Mouse (Mus musculus): ENCODE measurements around the gene Casz1. TPM values are rescaled to one million over a fixed set of nuclear protein-coding genes. Genes with fewer than 3 reads are reported as not detected.

Casz1 gene
- total and polyA plus RNA-seq, 3 experiments: 0.02 to 0.27 TPM; not detected in 1

- H3K9me3 ChIP-seq (replicated peaks): no peaks in the 10 kb centered on the region
- TF ChIP-seq TAL1 (conservative IDR thresholded peaks at IDR 0.05; ENCODE audit: low read depth, low read length) (no peak), GATA1 (IDR thresholded peaks at IDR 0.05; ENCODE audit: borderline replicate concordance, low read length) (no peak), POLR2AphosphoS5 (IDR thresholded peaks at IDR 0.05; ENCODE audit: insufficient replicate concordance, low read depth, low read length) (no peak), GATA2 (IDR thresholded peaks at IDR 0.05; ENCODE audit: borderline replicate concordance, low read depth, low read length) (no peak), CTCF (IDR thresholded peaks at IDR 0.05; ENCODE audit: low read depth, low read length) (no peak)
- H3K27me3 ChIP-seq (ENCODE audit: insufficient read depth, low read length): peaks cover 16% of the 10 kb centered on the region
- DNase-seq (ENCODE audit: low spot score): no peak
- H3K4me3 ChIP-seq (ENCODE audit: low read depth, low read length): no peak overlapping the region
- no peak for ATAC-seq (ENCODE audit: extremely low read depth, insufficient number of reproducible peaks, low FRiP score, poor library complexity, severe bottlenecking)
- no peaks in the 10 kb centered on the region for H3K4me1 ChIP-seq (ENCODE audit: insufficient read depth, low read depth, low read length)
- no peaks in the 10 kb centered on the region for H3K36me3 ChIP-seq (replicated peaks)
These were observed 38.1 kb downstream of the Casz1 start for GRCm38 (mm10) chr4:148842302-148842701.

- no peaks in the 10 kb centered on the region for H3K36me3 ChIP-seq (replicated peaks)
- DNase-seq (ENCODE audit: low spot score) (no peak), ATAC-seq (ENCODE audit: extremely low read depth, insufficient number of reproducible peaks, low FRiP score, poor library complexity, severe bottlenecking) (no peak)
- H3K9me3 ChIP-seq (replicated peaks): no peaks in the 10 kb centered on the region
- no peaks in the 10 kb centered on the region for H3K4me1 ChIP-seq (ENCODE audit: insufficient read depth, low read depth, low read length)
- H3K27me3 ChIP-seq (ENCODE audit: insufficient read depth, low read length): peaks cover 13% of the 10 kb centered on the region
- H3K4me3 ChIP-seq (ENCODE audit: low read depth, low read length): no peak overlapping the region
- no peak for TF ChIP-seq CTCF (IDR thresholded peaks at IDR 0.05; ENCODE audit: low read depth, low read length)
- no peak for TF ChIP-seq GATA2 (IDR thresholded peaks at IDR 0.05; ENCODE audit: borderline replicate concordance, low read depth, low read length)
- no peak for TF ChIP-seq GATA1 (IDR thresholded peaks at IDR 0.05; ENCODE audit: borderline replicate concordance, low read length)
- no peak for TF ChIP-seq TAL1 (conservative IDR thresholded peaks at IDR 0.05; ENCODE audit: low read depth, low read length)
- TF ChIP-seq POLR2AphosphoS5 (IDR thresholded peaks at IDR 0.05; ENCODE audit: insufficient replicate concordance, low read depth, low read length): no peak
These were observed 40.7 kb downstream of the Casz1 start for GRCm38 (mm10) chr4:148844921-148845320.

- DNase-seq (ENCODE audit: low spot score): no peak
- TF ChIP-seq GATA2 (IDR thresholded peaks at IDR 0.05; ENCODE audit: borderline replicate concordance, low read depth, low read length) (no peak), CTCF (IDR thresholded peaks at IDR 0.05; ENCODE audit: low read depth, low read length) (no peak), GATA1 (IDR thresholded peaks at IDR 0.05; ENCODE audit: borderline replicate concordance, low read length) (no peak), TAL1 (conservative IDR thresholded peaks at IDR 0.05; ENCODE audit: low read depth, low read length) (no peak), POLR2AphosphoS5 (IDR thresholded peaks at IDR 0.05; ENCODE audit: insufficient replicate concordance, low read depth, low read length) (no peak)
- H3K4me3 ChIP-seq (ENCODE audit: low read depth, low read length): no peak overlapping the region
- peaks cover 10% of the 10 kb centered on the region for H3K27me3 ChIP-seq (ENCODE audit: insufficient read depth, low read length)
- ATAC-seq (ENCODE audit: extremely low read depth, insufficient number of reproducible peaks, low FRiP score, poor library complexity, severe bottlenecking): no peak; the same call in 1 of the 2 replicates
- no peaks in the 10 kb centered on the region for H3K9me3 ChIP-seq (replicated peaks)
- no peaks in the 10 kb centered on the region for H3K4me1 ChIP-seq (ENCODE audit: insufficient read depth, low read depth, low read length)
- no peaks in the 10 kb centered on the region for H3K36me3 ChIP-seq (replicated peaks)
These were observed 42.0 kb downstream of the Casz1 start for GRCm38 (mm10) chr4:148846203-148846602.

- no peak for DNase-seq (ENCODE audit: low spot score)
- Histone ChIP-seq H3K27me3 (ENCODE audit: insufficient read depth, low read length) (peaks cover 8% of the 10 kb centered on the region), H3K4me1 (ENCODE audit: insufficient read depth, low read depth, low read length) (no peaks in the 10 kb centered on the region), H3K4me3 (ENCODE audit: low read depth, low read length) (no peak overlapping the region), H3K36me3 (replicated peaks) (no peaks in the 10 kb centered on the region), H3K9me3 (replicated peaks) (no peaks in the 10 kb centered on the region)
- TF ChIP-seq POLR2AphosphoS5 (IDR thresholded peaks at IDR 0.05; ENCODE audit: insufficient replicate concordance, low read depth, low read length) (no peak), GATA1 (IDR thresholded peaks at IDR 0.05; ENCODE audit: borderline replicate concordance, low read length) (no peak), GATA2 (IDR thresholded peaks at IDR 0.05; ENCODE audit: borderline replicate concordance, low read depth, low read length) (no peak), CTCF (IDR thresholded peaks at IDR 0.05; ENCODE audit: low read depth, low read length) (no peak), TAL1 (conservative IDR thresholded peaks at IDR 0.05; ENCODE audit: low read depth, low read length) (no peak)
- ATAC-seq (ENCODE audit: extremely low read depth, insufficient number of reproducible peaks, low FRiP score, poor library complexity, severe bottlenecking): no peak
These were observed 42.5 kb downstream of the Casz1 start for GRCm38 (mm10) chr4:148846724-148847123.

GRCm38 (mm10) chr4:148847636-148848035, 43.4 kb downstream of the Casz1 start:
- peaks cover 10% of the 10 kb centered on the region for H3K27me3 ChIP-seq (ENCODE audit: insufficient read depth, low read length)
- no peaks in the 10 kb centered on the region for H3K36me3 ChIP-seq (replicated peaks)
- H3K4me1 ChIP-seq (ENCODE audit: insufficient read depth, low read depth, low read length): no peaks in the 10 kb centered on the region
- TF ChIP-seq GATA2 (IDR thresholded peaks at IDR 0.05; ENCODE audit: borderline replicate concordance, low read depth, low read length) (no peak), POLR2AphosphoS5 (IDR thresholded peaks at IDR 0.05; ENCODE audit: insufficient replicate concordance, low read depth, low read length) (no peak)
- DNase-seq (ENCODE audit: low spot score) (no peak), ATAC-seq (ENCODE audit: extremely low read depth, insufficient number of reproducible peaks, low FRiP score, poor library complexity, severe bottlenecking) (no peak)
- no peaks in the 10 kb centered on the region for H3K9me3 ChIP-seq (replicated peaks)
- H3K4me3 ChIP-seq (ENCODE audit: low read depth, low read length): no peak overlapping the region

GRCm38 (mm10) chr4:148849437-148849836, 45.2 kb downstream of the Casz1 start:
- peaks cover 8% of the 10 kb centered on the region for H3K27me3 ChIP-seq (ENCODE audit: insufficient read depth, low read length)
- no peaks in the 10 kb centered on the region for H3K9me3 ChIP-seq (replicated peaks)
- H3K4me1 ChIP-seq (ENCODE audit: insufficient read depth, low read depth, low read length): no peaks in the 10 kb centered on the region
- TF ChIP-seq POLR2AphosphoS5 (IDR thresholded peaks at IDR 0.05; ENCODE audit: insufficient replicate concordance, low read depth, low read length) (no peak), GATA2 (IDR thresholded peaks at IDR 0.05; ENCODE audit: borderline replicate concordance, low read depth, low read length) (no peak), CTCF (IDR thresholded peaks at IDR 0.05; ENCODE audit: low read depth, low read length) (no peak), GATA1 (IDR thresholded peaks at IDR 0.05; ENCODE audit: borderline replicate concordance, low read length) (no peak), TAL1 (conservative IDR thresholded peaks at IDR 0.05; ENCODE audit: low read depth, low read length) (no peak)
- no peak for DNase-seq (ENCODE audit: low spot score)
- no peaks in the 10 kb centered on the region for H3K36me3 ChIP-seq (replicated peaks)
- no peak overlapping the region for H3K4me3 ChIP-seq (ENCODE audit: low read depth, low read length)
- no peak for ATAC-seq (ENCODE audit: extremely low read depth, insufficient number of reproducible peaks, low FRiP score, poor library complexity, severe bottlenecking)
